Mouse (Mus musculus) myocyte (in vitro differentiated cells): Measurements from ENCODE around the gene Cox8b.

Experiments
- CEBPB ChIP-seq: IDR thresholded peaks from 2 replicates; pipeline ENCODE4 v1.6.1; 2011; ENCODE audit warnings: mild to moderate bottlenecking, moderate library complexity; ENCODE audit not compliant: poor library complexity, insufficient read depth, severe bottlenecking
- MAX ChIP-seq: IDR thresholded peaks from one replicate; pipeline ENCODE4 v1.6.1; 2011; ENCODE audit warnings: low read depth, mild to moderate bottlenecking, control low read depth
- MYOD1 ChIP-seq, 3 experiments: IDR thresholded peaks; one replicate each; pipeline ENCODE4 v1.6.1; 2011; ENCODE audit warnings: control low read depth in 2 of 3, low read depth in 2 of 3, mild to moderate bottlenecking in 2 of 3, moderate library complexity in 1 of 3; ENCODE audit not compliant: insufficient read length in 2 of 3, control insufficient read depth in 1 of 3
- MYOG ChIP-seq, 3 experiments: IDR thresholded peaks; one replicate each; pipeline ENCODE4 v1.6.1; 2011; ENCODE audit warnings: control low read depth in 2 of 3, low read depth in 2 of 3, mild to moderate bottlenecking in 2 of 3; ENCODE audit not compliant: insufficient read length in 2 of 3, control insufficient read depth in 1 of 3, insufficient read depth in 1 of 3
- POLR2A ChIP-seq: IDR thresholded peaks from one replicate; pipeline ENCODE4 v1.6.1; 2011; ENCODE audit warnings: low read depth, mild to moderate bottlenecking, control low read depth, moderate library complexity; ENCODE audit not compliant: insufficient read length
- TCF12 ChIP-seq: IDR thresholded peaks from one replicate; pipeline ENCODE4 v1.6.1; 2011; ENCODE audit warnings: mild to moderate bottlenecking, control low read depth; ENCODE audit not compliant: poor library complexity, insufficient read depth, severe bottlenecking
- USF1 ChIP-seq: IDR thresholded peaks from one replicate; pipeline ENCODE4 v1.6.1; 2011; ENCODE audit warnings: low read depth, mild to moderate bottlenecking, control low read depth, moderate library complexity

DNA sequence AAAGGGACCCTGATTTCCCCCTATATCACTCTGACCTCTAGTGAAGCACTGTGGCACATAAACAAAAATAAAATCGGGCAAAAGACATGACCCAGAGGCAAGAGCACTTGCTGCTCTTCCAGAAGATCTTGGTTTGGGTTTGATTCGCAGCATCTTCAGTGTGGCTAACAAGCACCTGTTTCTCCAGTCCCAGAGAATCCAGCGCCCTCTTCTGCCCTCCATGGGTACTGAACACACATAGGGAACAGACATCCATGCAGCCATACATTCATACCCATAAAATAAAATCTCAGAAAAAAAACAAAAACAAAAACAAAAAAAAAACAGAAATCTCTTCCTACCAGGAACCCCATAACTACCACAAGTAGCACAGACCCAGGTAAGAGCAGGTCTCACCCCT, 38.2 kb upstream of the Cox8b start:
- TF ChIP-seq TCF12 (no peak), MYOG (IDR thresholded peaks at IDR 0.05; ENCODE audit: control insufficient read depth in 1 of 3, insufficient read depth in 1 of 3, insufficient read length in 2 of 3, low read depth in 2 of 3) (no peak), CEBPB (no peak), POLR2A (no peak), USF1 (no peak), MAX (no peak), MYOD1 (IDR thresholded peaks at IDR 0.05; ENCODE audit: control insufficient read depth in 1 of 3, insufficient read length in 2 of 3, low read depth in 2 of 3) (no peak)
